In the genomic region with DNA sequence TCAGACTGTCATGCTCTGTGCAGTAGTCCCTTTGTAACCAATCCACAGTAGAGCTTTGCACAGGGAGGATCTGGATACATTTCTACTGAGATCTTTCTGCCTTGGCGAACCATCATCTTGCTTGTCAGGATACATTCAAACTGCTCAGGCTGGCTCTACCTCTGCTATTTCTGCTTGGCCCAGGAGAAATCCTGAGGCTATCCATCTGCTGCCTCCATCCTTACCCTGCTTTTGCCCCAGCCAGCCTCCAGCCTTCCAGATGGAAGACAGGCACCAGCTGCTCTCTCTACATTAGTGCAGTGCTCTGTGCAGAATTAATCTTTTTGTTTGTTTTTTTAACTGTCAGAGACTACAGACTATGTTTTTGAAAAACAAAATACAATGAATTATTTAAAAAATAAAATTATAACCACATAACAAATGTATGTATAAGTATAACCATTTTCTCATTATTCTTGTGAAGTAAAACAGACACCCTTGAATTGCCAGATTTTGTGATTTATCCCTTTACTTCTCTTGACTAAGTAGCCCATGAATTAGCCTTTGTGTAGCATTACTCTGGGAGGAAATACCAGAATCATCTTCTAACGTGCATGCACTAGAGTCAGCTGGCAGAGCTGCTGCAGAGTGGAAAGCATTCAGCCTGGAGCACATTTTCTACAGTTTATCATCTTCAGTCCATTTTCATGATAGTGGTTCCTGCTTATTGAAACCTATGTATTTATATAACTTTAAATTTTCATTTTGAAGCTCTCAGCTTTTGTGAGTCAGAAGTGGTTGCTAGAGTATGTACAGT, we compare ENCODE assay signal across 9 mouse cellular contexts.
DNase-seq lines count a peak whose midpoint lies in the region; ATAC-seq and TF ChIP-seq lines count a peak whose summit lies in the region.
"Had no signal": no experiment of that assay in that cellular context is flagged by ENCODE, and none has a peak within 500 bp of the region (broad histone marks: within the 10 kb centered on the region; RNA-seq: fewer than 3 reads in every experiment).

No protein-coding gene starts in this region.

- no peaks in the 10 kb centered on the region for H3K9me3 ChIP-seq in liver, postnatal 0 days (ENCODE audit: low read length)
- no peaks in the 10 kb centered on the region for H3K9me3 ChIP-seq in forebrain, embryonic 15.5 days
- H3K9me3 ChIP-seq: megakaryocyte, embryonic 14.5 days had no signal

- no peak for TF ChIP-seq EP300 in liver, postnatal 0 days (IDR thresholded peaks at IDR 0.05; ENCODE audit: low read depth)

- no peaks in the 10 kb centered on the region for H3K4me1 ChIP-seq in liver, postnatal 0 days (ENCODE audit: insufficient read depth)
- no peaks in the 10 kb centered on the region for H3K4me1 ChIP-seq in forebrain, embryonic 15.5 days
- H3K4me1 ChIP-seq: megakaryocyte, embryonic 14.5 days had no signal

- H3K4me3 ChIP-seq in liver, postnatal 0 days (ENCODE audit: low read depth, low read length), result no peak overlapping the region
- H3K4me3 ChIP-seq in forebrain, embryonic 15.5 days, result no peak overlapping the region
- H3K4me3 ChIP-seq: megakaryocyte, embryonic 14.5 days had no signal

- peak; percentile 3 for DNase-seq in liver
- DNase-seq in liver, postnatal 0 days, result no peak
- DNase-seq in left cerebral cortex, adult 18-20 months (ENCODE audit: low spot score in 2 of 2), result peak; percentile 25 to 48
- peak; percentile 7 to 9 for DNase-seq in right cerebral cortex, postnatal 36 days (ENCODE audit: low spot score in 2 of 2)
- DNase-seq in urinary bladder, adult 18-20 months (ENCODE audit: low spot score in 2 of 2), result no peak
- no peak for DNase-seq in urinary bladder, postnatal 4 days (ENCODE audit: low spot score in 2 of 2)
- no peak for DNase-seq in thymus, adult 18-20 months

- H3K27me3 ChIP-seq in liver, postnatal 0 days (ENCODE audit: insufficient read depth, low read length), result no peaks in the 10 kb centered on the region
- H3K27me3 ChIP-seq in forebrain, embryonic 15.5 days, result no peaks in the 10 kb centered on the region
- H3K27me3 ChIP-seq: megakaryocyte, embryonic 14.5 days had no signal

- no peak for ATAC-seq in liver, postnatal 0 days
- ATAC-seq in forebrain, embryonic 15.5 days (replicated peaks), result peak; percentile 99

- no peak overlapping the region for H3K27ac ChIP-seq in liver, postnatal 0 days (ENCODE audit: low read depth)
- H3K27ac ChIP-seq in forebrain, embryonic 15.5 days (replicated peaks), result peak overlapping the region; percentile 60

- no peak overlapping the region for H3K4me2 ChIP-seq in liver, postnatal 0 days (ENCODE audit: low read depth, low read length)
- H3K4me2 ChIP-seq in forebrain, embryonic 15.5 days (replicated peaks), result no peak overlapping the region

- no peaks in the 10 kb centered on the region for H3K36me3 ChIP-seq in liver, postnatal 0 days (replicated peaks; ENCODE audit: insufficient read depth, low read length)
- no peaks in the 10 kb centered on the region for H3K36me3 ChIP-seq in forebrain, embryonic 15.5 days

- 69% methylated on average over 2 of the region's 2 CpGs for WGBS in liver, postnatal 0 days (ENCODE audit: insufficient replicate concordance)
- 39% methylated on average over 2 of the region's 2 CpGs for WGBS in forebrain, embryonic 15.5 days

- H3K9ac ChIP-seq in liver, postnatal 0 days (replicated peaks), result no peak overlapping the region
- no peak overlapping the region for H3K9ac ChIP-seq in forebrain, embryonic 15.5 days (replicated peaks)

- no peak for TF ChIP-seq CTCF in liver, postnatal 0 days (IDR thresholded peaks at IDR 0.05; ENCODE audit: low read depth)

Comparison
In these comparisons a context has a peak if more than half of its experiments do, and no peak if none do; other contexts are left out.
1. DNase-seq: peak in liver (single experiment), left cerebral cortex, adult 18-20 months (2 of 2) and right cerebral cortex, postnatal 36 days (2 of 2); none in liver, postnatal 0 days (single experiment), urinary bladder, adult 18-20 months (0 of 2), urinary bladder, postnatal 4 days (0 of 2) and thymus, adult 18-20 months (0 of 2).